In genomic region chrX:137569472-137570188, GRCm38 (mm10) we compare ENCODE assay signal across 9 mouse cellular contexts. TPM values are rescaled to one million over a fixed set of nuclear protein-coding genes. Genes with fewer than 3 reads are reported as not detected.
DNase-seq lines count a peak whose midpoint lies in the region; ATAC-seq and TF ChIP-seq lines count a peak whose summit lies in the region.
"Had no signal": no experiment of that assay in that cellular context is flagged by ENCODE, and none has a peak within 500 bp of the region (broad histone marks: within the 10 kb centered on the region; RNA-seq: fewer than 3 reads in every experiment).

No protein-coding gene starts in this region.

- 24% methylated on average over 21 of the region's 21 CpGs for WGBS in forebrain, embryonic 13.5 days
- 27% methylated on average over 21 of the region's 21 CpGs for WGBS in limb, embryonic 14.5 days
- 22% methylated on average over 21 of the region's 21 CpGs for WGBS in stomach, embryonic 16.5 days

- no peak for DNase-seq in left cerebral cortex, adult 2 months (ENCODE audit: extremely low spot score in 1 of 2, low spot score in 2 of 2)
- DNase-seq in left cerebral cortex, postnatal 14 days (ENCODE audit: low spot score in 2 of 2) = no peak
- no peak for DNase-seq in limb, embryonic 14.5 days (ENCODE audit: low spot score)
- DNase-seq in thymus, postnatal 4 days = no peak

- intact Hi-C loops in left cerebral cortex, adult 2 months (cut with DNase I) = loop anchor here (5.0 kb wide), 1 partner anchor 603 kb away; no protein-coding TSS in a partner anchor
- intact Hi-C loops in left cerebral cortex, postnatal 14 days (cut with DNase I) = loop anchor here (5.0 kb wide), 1 partner anchor 603 kb away; no protein-coding TSS in a partner anchor

- peak overlapping the region; percentile 71 for H3K4me2 ChIP-seq in forebrain, embryonic 13.5 days
- H3K4me2 ChIP-seq in limb, embryonic 14.5 days (replicated peaks; ENCODE audit: low read depth, low read length, severe bottlenecking) = peak overlapping the region; percentile 71
- H3K4me2 ChIP-seq in stomach, embryonic 16.5 days (ENCODE audit: low read depth, low read length) = peak overlapping the region; percentile 55

- no peak for TF ChIP-seq POLR2A in limb, embryonic 14.5 days (IDR thresholded peaks at IDR 0.05; ENCODE audit: borderline replicate concordance, extremely low read depth, insufficient read depth, insufficient read length)

- H3K4me1 ChIP-seq in forebrain, embryonic 13.5 days = peaks cover 10% of the 10 kb centered on the region; the same call in 1 of the 2 replicates
- H3K4me1 ChIP-seq in limb, embryonic 14.5 days (ENCODE audit: control insufficient read depth, insufficient read depth, low read length) = no peaks in the 10 kb centered on the region
- H3K4me1 ChIP-seq in stomach, embryonic 16.5 days (ENCODE audit: control insufficient read depth, insufficient read depth, low read length) = no peaks in the 10 kb centered on the region

- peak overlapping the region; percentile 23 for H3K4me3 ChIP-seq in left cerebral cortex, adult 2 months
- peak overlapping the region; percentile 42 for H3K4me3 ChIP-seq in forebrain, embryonic 13.5 days
- peak overlapping the region; percentile 40 for H3K4me3 ChIP-seq in limb, embryonic 14.5 days (replicated peaks; ENCODE audit: low read length)
- H3K4me3 ChIP-seq in stomach, embryonic 16.5 days (replicated peaks; ENCODE audit: low read length) = peak overlapping the region; percentile 18

- H3K36me3 ChIP-seq in forebrain, embryonic 13.5 days (ENCODE audit: poor library complexity, severe bottlenecking) = no peaks in the 10 kb centered on the region
- H3K36me3 ChIP-seq in limb, embryonic 14.5 days (ENCODE audit: control insufficient read depth, insufficient read depth, low read length) = no peaks in the 10 kb centered on the region
- no peaks in the 10 kb centered on the region for H3K36me3 ChIP-seq in stomach, embryonic 16.5 days (ENCODE audit: control insufficient read depth, insufficient read depth, low read length)

- H3K27me3 ChIP-seq in forebrain, embryonic 13.5 days = peaks cover 44% of the 10 kb centered on the region
- peaks cover 28% of the 10 kb centered on the region for H3K27me3 ChIP-seq in limb, embryonic 14.5 days (ENCODE audit: control insufficient read depth, insufficient read depth, low read length)
- H3K27me3 ChIP-seq in stomach, embryonic 16.5 days (ENCODE audit: control insufficient read depth, insufficient read depth, low read length) = peaks cover 28% of the 10 kb centered on the region

- H3K27ac ChIP-seq in left cerebral cortex, adult 2 months = no peak overlapping the region
- no peak overlapping the region for H3K27ac ChIP-seq in forebrain, embryonic 13.5 days
- H3K27ac ChIP-seq in limb, embryonic 14.5 days (replicated peaks; ENCODE audit: low read depth, low read length) = no peak overlapping the region
- no peak overlapping the region for H3K27ac ChIP-seq in stomach, embryonic 16.5 days (ENCODE audit: low read length)
- H3K27ac ChIP-seq: macrophage had no signal

- no peak overlapping the region for H3K9ac ChIP-seq in forebrain, embryonic 13.5 days
- H3K9ac ChIP-seq in limb, embryonic 14.5 days (ENCODE audit: low read depth, low read length, severe bottlenecking) = no peak overlapping the region
- H3K9ac ChIP-seq in stomach, embryonic 16.5 days (ENCODE audit: low read length) = no peak overlapping the region

- no peaks in the 10 kb centered on the region for H3K9me3 ChIP-seq in forebrain, embryonic 13.5 days (replicated peaks)
- H3K9me3 ChIP-seq in limb, embryonic 14.5 days (ENCODE audit: control insufficient read depth, low read length) = no peaks in the 10 kb centered on the region
- H3K9me3 ChIP-seq in stomach, embryonic 16.5 days (replicated peaks; ENCODE audit: control insufficient read depth, low read length) = no peaks in the 10 kb centered on the region

- ATAC-seq in forebrain, embryonic 13.5 days = peak; percentile 65
- no peak for ATAC-seq in limb, embryonic 14.5 days (ENCODE audit: low FRiP score, low read depth)
- ATAC-seq in stomach, embryonic 16.5 days (ENCODE audit: insufficient read depth, low FRiP score) = no peak
- no peak for ATAC-seq in activated CD4-positive, CD25-positive, alpha-beta regulatory T cell, adult 4 months

- no peak for TF ChIP-seq CTCF in left cerebral cortex, adult 2 months (IDR thresholded peaks at IDR 0.05)

RNA-seq across cellular contexts. Expression of gene Il1rapl2, which starts 0.8 kb away (rescaled TPM):
- total RNA-seq in left cerebral cortex, adult 2 months (2021) = 1 to 10 TPM; 6.2 to 7.2 TPM
- 1 to 10 TPM; 9.3 to 9.6 TPM for total RNA-seq in left cerebral cortex, postnatal 14 days (2021)
- 0.45 and 0.93 TPM in 2 replicates for polyA plus RNA-seq in forebrain, embryonic 13.5 days (2015; fragmentation: Nextera tagmentation; extraction: Ambion mirVana)
- polyA plus RNA-seq in limb, embryonic 14.5 days (2012; rRNA removed) = 0.38 and 0.55 TPM in 2 replicates
- polyA plus RNA-seq in limb, embryonic 14.5 days (2014; fragmentation: Nextera tagmentation; extraction: Ambion mirVana) = 1.1 and 1.7 TPM in 2 replicates
- 0.12 and 0.32 TPM in 2 replicates for polyA plus RNA-seq in stomach, embryonic 16.5 days (2015; fragmentation: Nextera tagmentation; extraction: Ambion mirVana)
- under 1 TPM in 1 of 2 experiments, not detected in 1; 0.13 TPM for polyA plus RNA-seq in activated CD4-positive, CD25-positive, alpha-beta regulatory T cell, adult 4 months (2017; shearing (Covaris generic))
- total RNA-seq: MEL had no signal
- polyA plus RNA-seq: macrophage had no signal
